Mouse (Mus musculus) C2C12 (cell line): ENCODE data around the gene Atp6v1g1. TPM values are rescaled to one million over a fixed set of nuclear protein-coding genes. Genes with fewer than 3 reads are reported as not detected.
A peak's percentile ranks its signal among the peaks of the same experiment; 100 is the strongest.

ENCODE experiments used
- H3K27me3 ChIP-seq: one replicate; pipeline ENCODE4 v1.6.1; 2011; ENCODE audit not compliant: control insufficient read depth, insufficient read depth, insufficient read length
- H3K36me3 ChIP-seq: one replicate; pipeline ENCODE4 v1.6.1; 2011; ENCODE audit not compliant: control insufficient read depth, insufficient read depth
- H3K4me3 ChIP-seq: one replicate; pipeline ENCODE4 v1.5.1; 2011; ENCODE audit warnings: mild to moderate bottlenecking, control low read depth; ENCODE audit not compliant: poor library complexity, insufficient read depth, severe bottlenecking
- H3K79me2 ChIP-seq: one replicate; pipeline ENCODE4 v1.6.1; 2011; ENCODE audit not compliant: control insufficient read depth, insufficient read depth
- H3K79me3 ChIP-seq: one replicate; pipeline ENCODE4 v1.6.1; 2011; ENCODE audit warnings: low read depth, control low read depth
- H3ac ChIP-seq: one replicate; pipeline ENCODE3; 2011; ENCODE audit warnings: low read depth; ENCODE audit not compliant: control insufficient read depth, insufficient read length
- CEBPB ChIP-seq: IDR thresholded peaks from one replicate; pipeline ENCODE4 v1.6.1; 2011; ENCODE audit warnings: low read depth, mild to moderate bottlenecking, control low read depth, moderate library complexity
- CTCF ChIP-seq: IDR thresholded peaks from one replicate; pipeline ENCODE4 v1.5.1; 2011; ENCODE audit not compliant: control insufficient read depth, insufficient read depth, insufficient read length
- FOSL1 ChIP-seq: IDR thresholded peaks from one replicate; pipeline ENCODE4 v1.8.0; 2011; ENCODE audit warnings: mild to moderate bottlenecking, low read length; ENCODE audit not compliant: poor library complexity, insufficient read depth, severe bottlenecking
- MAX ChIP-seq: IDR thresholded peaks from one replicate; pipeline ENCODE4 v1.6.1; 2011; ENCODE audit warnings: mild to moderate bottlenecking, control low read depth
- MYOD1 ChIP-seq: IDR thresholded peaks from one replicate; pipeline ENCODE4 v1.6.1; 2011; ENCODE audit warnings: low read depth; ENCODE audit not compliant: control insufficient read depth, insufficient read length
- MYOG ChIP-seq: IDR thresholded peaks from one replicate; pipeline ENCODE4 v1.6.1; 2011; ENCODE audit not compliant: control insufficient read depth, insufficient read length; ENCODE audit errors: extremely low read depth
- USF1 ChIP-seq: IDR thresholded peaks from one replicate; pipeline ENCODE4 v1.6.1; 2011; ENCODE audit warnings: low read depth, mild to moderate bottlenecking, control low read depth, moderate library complexity
- polyA plus RNA-seq: library from polyadenylated mRNA; unstranded; fragments of >200 nt; fragmentation: generic; extraction: Trizol; gene quantifications from one replicate; pipeline ENCODE4 v1.2.1, GENCODE M21; 2012; ENCODE audit warnings: missing spikeins

Gene Atp6v1g1
- polyA plus RNA-seq, 1 experiment, result 335 TPM

DNA sequence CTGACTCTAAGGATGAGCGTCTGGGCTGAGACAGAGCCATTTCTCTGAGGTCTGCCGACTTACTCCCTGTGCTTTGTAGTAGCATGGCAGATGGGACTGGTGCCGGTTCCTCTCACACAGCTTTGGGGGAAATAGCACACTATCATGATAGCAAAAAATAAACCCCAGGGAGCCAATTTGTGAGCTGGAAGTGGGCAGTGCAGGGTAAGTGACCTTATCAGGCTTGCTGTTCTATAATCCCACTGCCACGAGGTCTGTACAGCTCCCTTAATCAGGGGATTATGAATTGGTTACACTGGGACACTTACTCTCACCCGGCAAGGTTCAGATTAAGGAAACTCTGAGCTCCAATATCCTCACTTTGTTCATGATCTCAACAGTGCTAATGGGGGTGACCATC lies 43.5 kb upstream of the Atp6v1g1 start:
- no peak overlapping the region for H3K4me3 ChIP-seq
- no peaks in the 10 kb centered on the region for H3K36me3 ChIP-seq
- H3K79me3 ChIP-seq, result no peaks in the 10 kb centered on the region
- no peak overlapping the region for H3ac ChIP-seq
- no peaks in the 10 kb centered on the region for H3K27me3 ChIP-seq
- no peaks in the 10 kb centered on the region for H3K79me2 ChIP-seq
- TF ChIP-seq USF1 (no peak), FOSL1 (no peak), MYOG (no peak), CEBPB (no peak), CTCF (no peak), MYOD1 (no peak), MAX (no peak)

DNA sequence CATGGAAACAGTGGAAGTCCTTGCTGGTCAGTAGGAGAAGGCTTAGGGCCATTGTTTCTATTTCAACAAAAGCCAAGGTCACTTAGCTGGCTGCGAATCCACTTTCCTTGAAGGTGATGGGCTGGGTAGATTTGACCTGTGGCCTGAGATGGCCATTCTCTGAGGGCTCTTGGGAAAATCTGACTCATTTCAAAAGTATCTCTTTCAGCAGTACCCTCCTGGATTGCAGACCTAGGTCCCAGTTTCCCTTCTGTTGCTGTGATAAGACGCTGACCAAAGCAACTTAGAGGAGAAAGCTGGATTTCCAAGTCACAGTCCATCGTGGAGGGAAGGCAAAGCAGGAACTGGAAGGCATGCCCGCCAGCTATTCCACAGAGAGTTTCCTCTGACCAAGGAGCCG lies 40.6 kb upstream of the Atp6v1g1 start:
- H3K27me3 ChIP-seq, result no peaks in the 10 kb centered on the region
- H3K36me3 ChIP-seq, result no peaks in the 10 kb centered on the region
- H3K4me3 ChIP-seq, result no peak overlapping the region
- H3ac ChIP-seq, result no peak overlapping the region
- TF ChIP-seq MYOD1, result no peak
- no peak for TF ChIP-seq MYOG
- no peak for TF ChIP-seq MAX
- no peak for TF ChIP-seq CTCF
- TF ChIP-seq CEBPB, result no peak
- H3K79me2 ChIP-seq, result no peaks in the 10 kb centered on the region
- H3K79me3 ChIP-seq, result no peaks in the 10 kb centered on the region

DNA sequence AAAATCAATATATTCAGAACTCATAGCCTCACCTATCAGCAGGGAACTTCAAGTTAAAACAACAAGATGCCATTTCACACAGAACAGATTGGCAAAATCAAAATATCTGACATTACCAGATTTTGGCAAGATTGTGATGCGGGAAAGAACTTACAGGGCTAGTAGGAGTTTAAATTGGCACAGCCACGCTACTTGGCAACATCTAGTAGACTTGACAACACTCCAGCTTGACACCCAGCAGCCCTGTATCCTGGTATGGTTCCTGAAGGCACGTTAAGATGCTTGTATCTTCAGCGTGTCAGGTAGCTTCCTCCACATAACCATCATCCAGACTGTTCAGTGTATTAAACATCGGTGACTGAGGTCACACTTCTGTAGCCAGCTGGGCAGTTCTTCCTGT lies 37.1 kb upstream of the Atp6v1g1 start:
- no peak for TF ChIP-seq FOSL1
- TF ChIP-seq CTCF, result no peak
- TF ChIP-seq CEBPB, result no peak
- TF ChIP-seq MYOD1, result no peak
- no peak for TF ChIP-seq USF1
- TF ChIP-seq MAX, result no peak
- no peak for TF ChIP-seq MYOG
- Histone ChIP-seq H3K4me3 (no peak overlapping the region), H3K27me3 (no peaks in the 10 kb centered on the region), H3K79me2 (no peaks in the 10 kb centered on the region), H3ac (no peak overlapping the region), H3K36me3 (no peaks in the 10 kb centered on the region), H3K79me3 (no peaks in the 10 kb centered on the region)

DNA sequence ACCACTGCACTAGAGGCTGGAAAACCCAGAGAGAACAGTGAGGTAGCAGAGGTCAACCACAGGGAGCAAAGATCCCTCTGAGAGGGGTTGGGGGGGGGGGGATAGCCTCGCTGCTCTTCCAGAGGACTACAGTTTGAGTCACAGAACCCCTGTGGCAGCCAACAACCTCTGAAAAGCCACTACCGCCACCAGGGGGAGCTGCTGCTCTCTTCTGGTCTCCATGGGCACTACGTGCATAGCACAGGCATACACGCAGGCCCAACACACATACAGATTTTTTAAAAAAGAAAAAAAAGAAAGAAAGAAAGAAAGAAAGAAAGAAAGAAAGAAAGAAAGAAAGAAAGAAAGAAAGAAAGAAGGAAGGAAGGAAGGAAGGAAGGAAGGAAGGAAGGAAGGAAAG lies 36.3 kb upstream of the Atp6v1g1 start:
- Histone ChIP-seq H3K79me3 (no peaks in the 10 kb centered on the region), H3K79me2 (no peaks in the 10 kb centered on the region), H3K4me3 (no peak overlapping the region), H3K27me3 (no peaks in the 10 kb centered on the region), H3K36me3 (no peaks in the 10 kb centered on the region), H3ac (no peak overlapping the region)
- TF ChIP-seq CTCF (peak; percentile 71), MYOG (no peak)

DNA sequence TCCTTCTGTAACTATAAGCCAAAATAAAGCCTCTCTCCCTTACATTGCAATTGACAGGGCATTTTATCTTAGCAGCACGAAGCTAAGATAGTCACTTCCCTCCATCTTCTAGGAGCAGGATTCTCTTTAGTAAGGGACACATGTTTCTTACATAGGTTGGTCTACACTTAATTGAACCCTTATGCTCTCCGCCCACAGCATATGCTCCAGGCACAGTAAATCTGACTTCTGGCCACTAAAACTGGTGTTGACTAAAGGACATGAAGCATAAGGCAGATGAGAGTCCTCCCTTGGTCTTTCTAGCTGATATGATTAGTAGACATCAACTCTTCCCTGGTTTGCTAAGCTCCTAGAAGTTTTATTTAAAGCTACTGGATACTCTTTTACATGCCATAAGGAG lies 31.7 kb upstream of the Atp6v1g1 start:
- Histone ChIP-seq H3K27me3 (no peaks in the 10 kb centered on the region), H3K79me3 (no peaks in the 10 kb centered on the region), H3ac (no peak overlapping the region), H3K4me3 (no peak overlapping the region), H3K79me2 (no peaks in the 10 kb centered on the region), H3K36me3 (no peaks in the 10 kb centered on the region)
- TF ChIP-seq CTCF (no peak), USF1 (no peak), MYOD1 (no peak), CEBPB (no peak), MYOG (no peak), MAX (no peak), FOSL1 (no peak)

DNA sequence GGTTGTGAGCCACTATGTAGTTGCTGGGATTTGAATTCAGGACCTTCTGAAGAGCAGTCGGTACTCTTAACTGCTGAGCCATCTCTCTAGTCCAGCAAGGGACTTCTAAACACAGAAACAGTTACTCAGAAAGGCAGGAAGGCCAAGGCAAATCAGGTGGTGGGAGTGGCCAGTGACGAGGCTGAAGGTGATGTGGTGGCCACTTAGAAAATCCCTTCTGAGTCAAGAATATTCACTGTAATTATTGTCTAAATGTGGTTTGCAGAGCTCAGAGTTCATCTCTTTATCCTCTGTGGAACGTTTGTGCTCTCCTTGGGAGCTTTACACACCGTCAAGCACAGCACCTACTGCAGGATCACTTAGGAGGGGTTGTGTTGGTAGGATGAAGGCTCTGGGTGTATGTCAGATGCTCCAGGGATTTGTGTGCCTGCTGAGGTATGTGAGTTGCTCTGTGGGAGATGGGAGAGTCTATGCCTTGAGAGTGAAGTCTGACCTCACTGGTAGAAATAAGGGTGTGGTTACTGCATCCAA lies 30.1 kb upstream of the Atp6v1g1 start:
- Histone ChIP-seq H3K27me3 (no peaks in the 10 kb centered on the region), H3ac (no peak overlapping the region), H3K36me3 (no peaks in the 10 kb centered on the region), H3K79me3 (no peaks in the 10 kb centered on the region), H3K79me2 (no peaks in the 10 kb centered on the region), H3K4me3 (no peak overlapping the region)
- TF ChIP-seq CEBPB (no peak), CTCF (no peak), MAX (no peak)
